Mouse (Mus musculus) testis, adult 2 months (tissue): Measurements from ENCODE around the gene Gfi1b.

Experiments
- CTCF ChIP-seq: fragments of 200-500 bp; IDR thresholded peaks from 2 replicates; pipeline ENCODE4 v1.5.1; 2012; ENCODE audit warnings: low read depth, mild to moderate bottlenecking, inconsistent platforms, low read length, moderate library complexity; ENCODE audit not compliant: control insufficient read depth, insufficient read depth, insufficient replicate concordance
- POLR2A ChIP-seq: fragments of 200-500 bp; IDR thresholded peaks from 2 replicates; pipeline ENCODE4 v1.6.1; 2012; ENCODE audit warnings: low read depth, mild to moderate bottlenecking, inconsistent platforms, low read length, moderate library complexity; ENCODE audit not compliant: control insufficient read depth

- no peak for TF ChIP-seq POLR2A
- TF ChIP-seq CTCF: no peak
Measured at GRCm38 (mm10) chr2:28616874-28617273, 4.9 kb downstream of the Gfi1b start.
